Mouse (Mus musculus) A20 (cell line): ENCODE data around the gene Gm28035.
A peak's percentile ranks its signal among the peaks of the same experiment; 100 is the strongest.

Experiments
- DNase-seq: peaks from one replicate; pipeline ENCODE4 v3.0.0-alpha.2; 2011; ENCODE audit warnings: low read depth, low spot score

Gm28035 gene

GRCm38 (mm10) chr2:30261921-30262839 is 21.8 kb downstream of the Gm28035 start:
- DNase-seq: no peak

GRCm38 (mm10) chr2:30262840-30263441 is 22.6 kb downstream of the Gm28035 start:
- DNase-seq: no peak

- no peak for DNase-seq
These were observed 23.4 kb downstream of the Gm28035 start for GRCm38 (mm10) chr2:30263811-30264210.

GRCm38 (mm10) chr2:30264671-30265519 is 24.5 kb downstream of the Gm28035 start:
- DNase-seq: no peak

- no peak for DNase-seq
These were observed 25.4 kb downstream of the Gm28035 start, which contains the start of gene Phyhd1 for GRCm38 (mm10) chr2:30265767-30266253. Phyhd1 (plus strand) TSS chr2:30266203.

GRCm38 (mm10) chr2:30266392-30266941 is 26.1 kb downstream of the Gm28035 start:
- no peak for DNase-seq

GRCm38 (mm10) chr2:30267466-30267865 is 27.1 kb downstream of the Gm28035 start:
- no peak for DNase-seq

- DNase-seq: no peak
These were observed 28.0 kb downstream of the Gm28035 start for GRCm38 (mm10) chr2:30268371-30268770.

GRCm38 (mm10) chr2:30269241-30269990 is 29.0 kb downstream of the Gm28035 start:
- peak; percentile 70 for DNase-seq

- peak; percentile 73 for DNase-seq
These were observed 29.8 kb downstream of the Gm28035 start for GRCm38 (mm10) chr2:30270134-30270533.

- no peak for DNase-seq
These were observed 40.4 kb downstream of the Gm28035 start, which contains the start of gene Gm28038 for GRCm38 (mm10) chr2:30280743-30281142. Gm28038 (plus strand) TSS chr2:30281043.

GRCm38 (mm10) chr2:30281651-30282050 is 41.3 kb downstream of the Gm28035 start:
- DNase-seq: no peak

GRCm38 (mm10) chr2:30283193-30283592 is 42.8 kb downstream of the Gm28035 start:
- DNase-seq: no peak

- peak; percentile 46 for DNase-seq
These were observed 44.6 kb downstream of the Gm28035 start for GRCm38 (mm10) chr2:30285004-30285403.

GRCm38 (mm10) chr2:30285416-30286181 is 45.2 kb downstream of the Gm28035 start:
- no peak for DNase-seq

- peak; percentile 94 for DNase-seq
These were observed 46.0 kb downstream of the Gm28035 start, which contains the start of the genes Dolk and Nup188 for GRCm38 (mm10) chr2:30286192-30287026. Dolk (minus strand) TSS chr2:30286334. Nup188 (plus strand) TSS chr2:30286397.

GRCm38 (mm10) chr2:30287027-30287373 is 46.6 kb downstream of the Gm28035 start:
- peak; percentile 70 for DNase-seq

- no peak for DNase-seq
These were observed 59.2 kb downstream of the Gm28035 start for GRCm38 (mm10) chr2:30299525-30299924.

- no peak for DNase-seq
These were observed 59.6 kb downstream of the Gm28035 start for GRCm38 (mm10) chr2:30299966-30300365.
